Mouse (Mus musculus): ENCODE measurements around the gene Ankrd44. TPM values are rescaled to one million over a fixed set of nuclear protein-coding genes. Genes with fewer than 3 reads are reported as not detected.

Ankrd44 gene
- polyA plus RNA-seq, 1 experiment: 2.2 TPM

DNA sequence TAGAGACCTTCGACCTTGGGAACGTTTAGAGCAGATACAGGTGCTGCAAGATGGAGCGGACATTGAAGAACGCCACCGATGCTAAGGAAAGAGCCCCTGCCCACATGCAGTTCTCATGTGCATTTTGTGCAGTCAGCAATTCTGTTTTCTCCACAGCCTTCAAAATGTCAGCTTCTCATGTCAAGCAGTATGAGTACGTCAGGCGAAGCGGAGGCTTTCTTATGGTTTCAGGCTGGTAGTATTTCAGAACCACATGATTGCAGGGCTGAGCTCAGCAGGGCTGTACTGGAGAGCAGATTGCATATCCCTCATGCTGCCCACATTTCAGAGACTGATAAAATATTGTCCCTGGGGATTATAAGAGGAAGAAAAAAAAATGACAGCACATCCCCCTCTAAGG is 19.9 kb downstream of the Ankrd44 start:
- H3K79me2 ChIP-seq (ENCODE audit: control insufficient read depth, insufficient read depth): no peaks in the 10 kb centered on the region
- TF ChIP-seq FOSL1 (IDR thresholded peaks at IDR 0.05; ENCODE audit: insufficient read depth, low read length, poor library complexity, severe bottlenecking): no peak
- TF ChIP-seq MAX (IDR thresholded peaks at IDR 0.05): no peak
- no peak for TF ChIP-seq MYOD1 (IDR thresholded peaks at IDR 0.05; ENCODE audit: control insufficient read depth, insufficient read length, low read depth)
- TF ChIP-seq CTCF (IDR thresholded peaks at IDR 0.05; ENCODE audit: control insufficient read depth, insufficient read depth, insufficient read length): no peak
- TF ChIP-seq MYOG (IDR thresholded peaks at IDR 0.05; ENCODE audit: control insufficient read depth, extremely low read depth, insufficient read length): no peak
- H3K36me3 ChIP-seq (ENCODE audit: control insufficient read depth, insufficient read depth): no peaks in the 10 kb centered on the region
- no peaks in the 10 kb centered on the region for H3K79me3 ChIP-seq (ENCODE audit: low read depth)
- no peak overlapping the region for H3K4me3 ChIP-seq (ENCODE audit: insufficient read depth, poor library complexity, severe bottlenecking)
- no peak overlapping the region for H3ac ChIP-seq (ENCODE audit: control insufficient read depth, insufficient read length, low read depth)
- no peaks in the 10 kb centered on the region for H3K27me3 ChIP-seq (ENCODE audit: control insufficient read depth, insufficient read depth, insufficient read length)

DNA sequence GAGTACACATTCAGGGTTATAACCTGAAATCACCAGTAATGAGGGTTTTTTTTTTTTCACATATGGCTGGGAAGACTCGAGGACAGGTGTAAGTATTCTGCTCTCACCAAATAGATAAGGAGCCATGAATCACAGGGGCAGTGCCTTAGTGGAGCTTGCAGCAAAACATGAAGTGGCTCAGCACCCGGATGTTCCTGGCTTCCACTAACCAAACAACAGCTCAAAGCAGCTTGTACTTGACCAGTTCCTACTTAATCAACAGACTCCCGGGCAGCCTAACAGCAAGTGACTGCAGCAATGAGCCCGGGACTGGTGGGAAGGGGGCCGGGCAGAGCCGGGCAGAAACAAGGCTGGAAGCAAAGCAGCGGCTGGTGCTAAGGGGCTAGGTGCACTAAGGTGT is 20.6 kb downstream of the Ankrd44 start:
- Histone ChIP-seq H3K79me3 (ENCODE audit: low read depth) (no peaks in the 10 kb centered on the region), H3K79me2 (ENCODE audit: control insufficient read depth, insufficient read depth) (no peaks in the 10 kb centered on the region), H3K4me3 (ENCODE audit: insufficient read depth, poor library complexity, severe bottlenecking) (no peak overlapping the region), H3K27me3 (ENCODE audit: control insufficient read depth, insufficient read depth, insufficient read length) (no peaks in the 10 kb centered on the region), H3K36me3 (ENCODE audit: control insufficient read depth, insufficient read depth) (no peaks in the 10 kb centered on the region), H3ac (ENCODE audit: control insufficient read depth, insufficient read length, low read depth) (no peak overlapping the region)
- TF ChIP-seq USF1 (IDR thresholded peaks at IDR 0.05; ENCODE audit: low read depth): no peak
- TF ChIP-seq CTCF (IDR thresholded peaks at IDR 0.05; ENCODE audit: control insufficient read depth, insufficient read depth, insufficient read length): no peak
- TF ChIP-seq FOSL1 (IDR thresholded peaks at IDR 0.05; ENCODE audit: insufficient read depth, low read length, poor library complexity, severe bottlenecking): no peak
- TF ChIP-seq MAX (IDR thresholded peaks at IDR 0.05): no peak
- TF ChIP-seq MYOD1 (IDR thresholded peaks at IDR 0.05; ENCODE audit: control insufficient read depth, insufficient read length, low read depth): no peak

DNA sequence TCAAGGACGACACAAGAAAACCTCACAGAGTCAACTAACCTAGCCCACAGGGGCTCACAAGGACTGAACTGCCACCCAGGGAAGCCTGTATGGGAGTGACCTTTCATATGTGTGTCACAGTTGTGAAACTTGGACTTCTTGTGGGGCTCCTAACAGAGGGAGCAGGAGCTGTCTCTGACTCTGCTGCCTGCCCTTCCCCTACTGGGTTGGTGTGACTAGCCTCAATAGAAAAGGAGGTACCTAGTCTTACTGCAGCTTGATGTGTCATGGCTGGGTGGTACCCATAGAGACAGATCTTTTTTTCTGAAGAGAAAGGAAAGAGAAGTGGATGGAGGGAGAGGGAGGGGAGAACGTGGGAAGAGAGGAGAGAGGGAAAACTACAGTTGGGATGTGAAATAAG is 22.0 kb downstream of the Ankrd44 start:
- Histone ChIP-seq H3K79me2 (ENCODE audit: control insufficient read depth, insufficient read depth) (no peaks in the 10 kb centered on the region), H3K27me3 (ENCODE audit: control insufficient read depth, insufficient read depth, insufficient read length) (no peaks in the 10 kb centered on the region), H3K36me3 (ENCODE audit: control insufficient read depth, insufficient read depth) (no peaks in the 10 kb centered on the region), H3K79me3 (ENCODE audit: low read depth) (no peaks in the 10 kb centered on the region), H3K4me3 (ENCODE audit: insufficient read depth, poor library complexity, severe bottlenecking) (no peak overlapping the region), H3ac (ENCODE audit: control insufficient read depth, insufficient read length, low read depth) (no peak overlapping the region)
- TF ChIP-seq CTCF (IDR thresholded peaks at IDR 0.05; ENCODE audit: control insufficient read depth, insufficient read depth, insufficient read length) (no peak), USF1 (IDR thresholded peaks at IDR 0.05; ENCODE audit: low read depth) (no peak), MYOD1 (IDR thresholded peaks at IDR 0.05; ENCODE audit: control insufficient read depth, insufficient read length, low read depth) (no peak), FOSL1 (IDR thresholded peaks at IDR 0.05; ENCODE audit: insufficient read depth, low read length, poor library complexity, severe bottlenecking) (no peak), MAX (IDR thresholded peaks at IDR 0.05) (no peak), MYOG (IDR thresholded peaks at IDR 0.05; ENCODE audit: control insufficient read depth, extremely low read depth, insufficient read length) (no peak), CEBPB (IDR thresholded peaks at IDR 0.05; ENCODE audit: low read depth) (no peak)

- no peaks in the 10 kb centered on the region for H3K36me3 ChIP-seq (ENCODE audit: control insufficient read depth, insufficient read depth)
- H3K4me3 ChIP-seq (ENCODE audit: insufficient read depth, poor library complexity, severe bottlenecking): no peak overlapping the region
- no peaks in the 10 kb centered on the region for H3K27me3 ChIP-seq (ENCODE audit: control insufficient read depth, insufficient read depth, insufficient read length)
- TF ChIP-seq CTCF (IDR thresholded peaks at IDR 0.05; ENCODE audit: control insufficient read depth, insufficient read depth, insufficient read length) (no peak), USF1 (IDR thresholded peaks at IDR 0.05; ENCODE audit: low read depth) (no peak), MYOG (IDR thresholded peaks at IDR 0.05; ENCODE audit: control insufficient read depth, extremely low read depth, insufficient read length) (no peak), FOSL1 (IDR thresholded peaks at IDR 0.05; ENCODE audit: insufficient read depth, low read length, poor library complexity, severe bottlenecking) (no peak), CEBPB (IDR thresholded peaks at IDR 0.05; ENCODE audit: low read depth) (no peak), MAX (IDR thresholded peaks at IDR 0.05) (no peak), MYOD1 (IDR thresholded peaks at IDR 0.05; ENCODE audit: control insufficient read depth, insufficient read length, low read depth) (no peak)
- no peaks in the 10 kb centered on the region for H3K79me2 ChIP-seq (ENCODE audit: control insufficient read depth, insufficient read depth)
- H3K79me3 ChIP-seq (ENCODE audit: low read depth): no peaks in the 10 kb centered on the region
- H3ac ChIP-seq (ENCODE audit: control insufficient read depth, insufficient read length, low read depth): no peak overlapping the region
Measured at GRCm38 (mm10) chr1:54902689-54903246, 23.4 kb downstream of the Ankrd44 start.

DNA sequence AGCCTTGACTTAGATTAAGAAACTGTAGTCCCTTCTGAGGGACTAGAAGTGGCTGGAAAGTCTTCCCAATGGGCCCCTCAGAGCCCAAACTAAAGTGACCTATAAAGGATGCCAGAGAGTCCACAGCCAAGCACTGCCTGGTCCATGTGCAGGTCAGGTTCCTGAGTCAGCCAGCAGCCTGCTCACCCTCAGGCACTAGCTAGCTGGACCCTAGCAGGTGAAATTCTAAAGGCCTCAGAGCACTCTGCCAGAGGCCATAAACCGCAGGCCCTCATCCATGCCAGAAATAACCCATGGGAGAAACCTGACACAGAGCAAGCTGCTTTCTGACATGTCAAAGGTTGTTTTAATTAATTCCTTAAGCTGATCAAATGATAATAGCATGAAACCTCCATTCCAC is 25.1 kb downstream of the Ankrd44 start:
- H3K36me3 ChIP-seq (ENCODE audit: control insufficient read depth, insufficient read depth): no peaks in the 10 kb centered on the region
- no peak overlapping the region for H3K4me3 ChIP-seq (ENCODE audit: insufficient read depth, poor library complexity, severe bottlenecking)
- no peak for TF ChIP-seq FOSL1 (IDR thresholded peaks at IDR 0.05; ENCODE audit: insufficient read depth, low read length, poor library complexity, severe bottlenecking)
- no peak for TF ChIP-seq USF1 (IDR thresholded peaks at IDR 0.05; ENCODE audit: low read depth)
- TF ChIP-seq CTCF (IDR thresholded peaks at IDR 0.05; ENCODE audit: control insufficient read depth, insufficient read depth, insufficient read length): no peak
- no peak for TF ChIP-seq MYOD1 (IDR thresholded peaks at IDR 0.05; ENCODE audit: control insufficient read depth, insufficient read length, low read depth)
- no peak for TF ChIP-seq CEBPB (IDR thresholded peaks at IDR 0.05; ENCODE audit: low read depth)
- TF ChIP-seq MAX (IDR thresholded peaks at IDR 0.05): no peak
- no peak for TF ChIP-seq MYOG (IDR thresholded peaks at IDR 0.05; ENCODE audit: control insufficient read depth, extremely low read depth, insufficient read length)
- H3K79me3 ChIP-seq (ENCODE audit: low read depth): no peaks in the 10 kb centered on the region
- H3K79me2 ChIP-seq (ENCODE audit: control insufficient read depth, insufficient read depth): no peaks in the 10 kb centered on the region
- H3K27me3 ChIP-seq (ENCODE audit: control insufficient read depth, insufficient read depth, insufficient read length): no peaks in the 10 kb centered on the region
- no peak overlapping the region for H3ac ChIP-seq (ENCODE audit: control insufficient read depth, insufficient read length, low read depth)

- Histone ChIP-seq H3ac (ENCODE audit: control insufficient read depth, insufficient read length, low read depth) (no peak overlapping the region), H3K36me3 (ENCODE audit: control insufficient read depth, insufficient read depth) (no peaks in the 10 kb centered on the region), H3K27me3 (ENCODE audit: control insufficient read depth, insufficient read depth, insufficient read length) (no peaks in the 10 kb centered on the region), H3K79me2 (ENCODE audit: control insufficient read depth, insufficient read depth) (no peaks in the 10 kb centered on the region), H3K79me3 (ENCODE audit: low read depth) (no peaks in the 10 kb centered on the region), H3K4me3 (ENCODE audit: insufficient read depth, poor library complexity, severe bottlenecking) (no peak overlapping the region)
- no peak for TF ChIP-seq CTCF (IDR thresholded peaks at IDR 0.05; ENCODE audit: control insufficient read depth, insufficient read depth, insufficient read length)
- TF ChIP-seq USF1 (IDR thresholded peaks at IDR 0.05; ENCODE audit: low read depth): no peak
- no peak for TF ChIP-seq FOSL1 (IDR thresholded peaks at IDR 0.05; ENCODE audit: insufficient read depth, low read length, poor library complexity, severe bottlenecking)
- TF ChIP-seq MAX (IDR thresholded peaks at IDR 0.05): no peak
- no peak for TF ChIP-seq MYOG (IDR thresholded peaks at IDR 0.05; ENCODE audit: control insufficient read depth, extremely low read depth, insufficient read length)
- TF ChIP-seq MYOD1 (IDR thresholded peaks at IDR 0.05; ENCODE audit: control insufficient read depth, insufficient read length, low read depth): no peak
- TF ChIP-seq CEBPB (IDR thresholded peaks at IDR 0.05; ENCODE audit: low read depth): no peak
Measured at GRCm38 (mm10) chr1:54899247-54899646, 26.9 kb downstream of the Ankrd44 start.
